Mouse (Mus musculus): ENCODE measurements around the gene Nars2. TPM values are rescaled to one million over a fixed set of nuclear protein-coding genes. Genes with fewer than 3 reads are reported as not detected.
A peak's percentile ranks its signal among the peaks of the same experiment; 100 is the strongest.

The Nars2 gene
- total RNA-seq, 2 experiments from 2014 or later = 17.1 to 17.3 TPM

- no peak for DNase-seq (ENCODE audit: extremely low spot score in 1 of 2, low spot score in 2 of 2)
- intact Hi-C loops (cut with DNase I) = no loop called here
Observed at GRCm38 (mm10) chr7:96959168-96959567, 7.9 kb downstream of the Nars2 start.

- intact Hi-C loops (cut with DNase I) = no loop called here
Observed at GRCm38 (mm10) chr7:96967188-96967587, 15.9 kb downstream of the Nars2 start.

DNA sequence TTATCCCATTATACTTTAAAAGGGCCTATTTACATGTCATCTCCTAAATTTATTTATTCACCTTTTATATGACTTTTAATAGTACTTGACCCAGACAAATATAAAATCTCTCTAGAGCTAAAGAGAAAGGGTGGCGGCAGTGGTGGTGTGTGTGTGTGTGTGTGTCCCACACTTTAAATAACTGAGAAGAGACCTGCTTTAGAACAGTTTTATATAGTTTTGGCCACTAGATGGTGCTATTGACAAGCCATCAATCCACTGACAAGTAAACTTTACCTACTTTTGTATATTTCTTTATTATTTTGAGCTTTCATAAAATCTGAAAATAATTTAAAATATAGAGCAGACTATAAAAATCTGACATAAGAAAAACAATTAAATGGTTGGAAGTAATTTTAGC, 19.1 kb downstream of the Nars2 start:
- peak in 1 of 2 experiments; percentile 52 for DNase-seq (ENCODE audit: extremely low spot score in 1 of 2, low spot score in 2 of 2)
- intact Hi-C loops (cut with DNase I) = loop anchor here (2.0 to 5.0 kb wide), 2 partner anchors 107 to 328 kb away; no protein-coding TSS in a partner anchor

More at GRCm38 (mm10) chr7:96967188-96967587, 15.9 kb downstream of the Nars2 start:
- no peak for DNase-seq (ENCODE audit: extremely low spot score in 1 of 2, low spot score in 2 of 2)

GRCm38 (mm10) chr7:96971027-96971996, 20.0 kb downstream of the Nars2 start:
- intact Hi-C loops (cut with DNase I) = loop anchor here (2.0 to 5.0 kb wide), 2 partner anchors 106 to 327 kb away; no protein-coding TSS in a partner anchor

GRCm38 (mm10) chr7:96972138-96972904, 21.0 kb downstream of the Nars2 start:
- no peak for DNase-seq (ENCODE audit: extremely low spot score in 1 of 2, low spot score in 2 of 2)
- intact Hi-C loops (cut with DNase I) = loop anchor here (5.0 kb wide), 1 partner anchor 105 kb away; no protein-coding TSS in a partner anchor

More at GRCm38 (mm10) chr7:96971027-96971996, 20.0 kb downstream of the Nars2 start:
- no peak for DNase-seq (ENCODE audit: extremely low spot score in 1 of 2, low spot score in 2 of 2)

GRCm38 (mm10) chr7:96975914-96976313, 24.6 kb downstream of the Nars2 start:
- intact Hi-C loops (cut with DNase I) = no loop called here
- no peak for DNase-seq (ENCODE audit: extremely low spot score in 1 of 2, low spot score in 2 of 2)

- intact Hi-C loops (cut with DNase I) = no loop called here
- DNase-seq (ENCODE audit: extremely low spot score in 1 of 2, low spot score in 2 of 2) = no peak
Observed at GRCm38 (mm10) chr7:96977209-96977608, 25.9 kb downstream of the Nars2 start.

DNA sequence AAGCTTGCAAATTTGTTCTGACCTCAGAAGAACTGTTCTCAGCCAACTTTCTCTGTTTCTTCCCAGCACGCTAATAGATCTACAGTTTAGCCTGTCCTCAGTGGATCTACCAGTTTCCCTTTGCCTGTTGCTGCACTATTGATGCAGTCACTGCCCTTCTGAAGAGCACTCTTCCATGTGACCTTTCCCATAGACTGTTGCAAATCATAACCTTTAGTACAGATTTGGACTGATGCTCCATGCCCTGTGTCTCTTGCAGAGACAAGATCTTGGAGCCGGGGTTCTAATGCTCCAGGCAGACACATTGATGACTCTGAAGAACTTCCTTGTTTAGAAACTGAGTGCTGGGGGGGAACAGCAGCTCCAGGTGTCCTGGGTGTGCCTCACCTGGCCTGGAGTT, 30.1 kb downstream of the Nars2 start:
- intact Hi-C loops (cut with DNase I) = no loop called here
- DNase-seq (ENCODE audit: extremely low spot score in 1 of 2, low spot score in 2 of 2) = no peak

- peak; percentile 21 to 58 for DNase-seq (ENCODE audit: extremely low spot score in 1 of 2, low spot score in 2 of 2)
- intact Hi-C loops (cut with DNase I) = no loop called here
Observed at GRCm38 (mm10) chr7:96983660-96984347, 32.5 kb downstream of the Nars2 start.

GRCm38 (mm10) chr7:96985798-96986197, 34.5 kb downstream of the Nars2 start:
- intact Hi-C loops (cut with DNase I) = no loop called here
- peak; percentile 31 to 62 for DNase-seq (ENCODE audit: extremely low spot score in 1 of 2, low spot score in 2 of 2)

DNA sequence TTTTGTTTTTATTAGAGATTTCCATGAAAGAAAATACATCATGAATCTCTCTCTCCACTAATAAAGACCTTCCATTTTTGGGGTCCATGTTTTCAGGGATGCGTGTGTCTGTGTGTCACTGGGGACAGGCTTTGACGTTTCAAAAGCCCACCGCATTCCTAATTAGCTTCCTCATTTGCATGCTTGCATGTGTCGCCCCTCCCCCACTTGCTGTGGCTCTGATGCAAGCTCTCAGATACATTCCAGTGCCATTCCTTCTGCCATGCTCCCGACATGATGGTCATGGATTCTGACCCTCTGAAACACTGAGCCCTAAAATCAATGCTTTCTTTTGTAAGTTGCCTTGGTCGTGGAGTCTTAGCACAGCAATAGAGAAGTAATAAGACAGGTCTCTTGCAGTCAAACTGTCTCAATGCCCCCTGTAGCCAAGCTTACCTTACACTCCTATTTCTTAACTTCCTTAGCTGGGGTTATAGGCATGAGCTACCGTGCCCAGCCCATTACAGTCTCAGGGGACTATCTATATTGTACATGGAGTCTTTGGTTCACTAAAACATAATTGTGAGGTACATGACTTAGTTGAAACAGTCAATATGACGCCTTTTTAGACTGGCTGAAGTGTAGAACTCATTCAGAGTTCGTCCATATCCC, 35.6 kb downstream of the Nars2 start:
- DNase-seq (ENCODE audit: extremely low spot score in 1 of 2, low spot score in 2 of 2) = peak in 1 of 2 experiments; percentile 41
- intact Hi-C loops (cut with DNase I) = no loop called here

GRCm38 (mm10) chr7:96987676-96988075, 36.4 kb downstream of the Nars2 start:
- intact Hi-C loops (cut with DNase I) = no loop called here
- peak in 1 of 2 experiments; percentile 47 for DNase-seq (ENCODE audit: extremely low spot score in 1 of 2, low spot score in 2 of 2)

DNA sequence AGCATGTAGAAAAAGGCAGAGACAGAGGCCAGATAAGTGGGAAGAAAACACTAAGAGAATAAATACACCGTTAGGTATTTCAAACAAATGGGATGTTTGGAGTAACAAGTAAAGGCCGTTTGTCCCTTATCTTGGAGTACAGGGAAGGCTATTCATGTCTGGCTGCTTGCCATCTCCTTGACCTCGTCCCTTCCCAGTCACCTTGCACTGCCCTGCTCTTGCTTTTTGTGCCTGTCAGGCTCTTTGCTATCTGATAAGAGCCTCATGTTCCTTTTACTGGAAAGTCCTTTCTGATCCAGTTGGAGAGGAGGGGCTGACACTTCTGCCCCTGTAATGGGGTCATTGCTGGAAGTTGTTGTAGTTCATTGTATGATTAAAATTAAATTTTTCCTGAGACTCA, 61.7 kb downstream of the Nars2 start:
- no peak for DNase-seq (ENCODE audit: extremely low spot score in 1 of 2, low spot score in 2 of 2)
- intact Hi-C loops (cut with DNase I) = no loop called here

GRCm38 (mm10) chr7:97018005-97018404, 66.7 kb downstream of the Nars2 start:
- intact Hi-C loops (cut with DNase I) = no loop called here
- DNase-seq (ENCODE audit: extremely low spot score in 1 of 2, low spot score in 2 of 2) = no peak

DNA sequence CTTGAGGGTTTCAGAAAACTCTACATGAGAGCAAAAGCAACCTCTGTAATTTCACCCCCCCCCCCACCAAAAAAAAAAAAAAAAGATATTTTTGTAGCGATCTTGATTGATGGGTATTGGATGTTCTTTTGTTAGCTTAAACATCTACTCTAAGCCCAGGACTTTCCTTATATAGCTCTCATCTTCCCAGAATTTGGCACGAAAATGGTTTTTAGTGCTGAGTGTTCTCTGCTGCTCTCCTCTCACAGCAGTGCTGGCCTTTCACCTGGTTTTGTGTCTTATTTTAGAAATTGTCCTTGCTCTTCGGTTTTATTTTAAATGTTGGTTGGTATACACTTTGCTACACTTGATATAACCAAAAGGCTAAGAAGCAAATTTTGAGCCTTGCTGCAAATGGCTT, 67.1 kb downstream of the Nars2 start:
- intact Hi-C loops (cut with DNase I) = no loop called here
- no peak for DNase-seq (ENCODE audit: extremely low spot score in 1 of 2, low spot score in 2 of 2)

DNA sequence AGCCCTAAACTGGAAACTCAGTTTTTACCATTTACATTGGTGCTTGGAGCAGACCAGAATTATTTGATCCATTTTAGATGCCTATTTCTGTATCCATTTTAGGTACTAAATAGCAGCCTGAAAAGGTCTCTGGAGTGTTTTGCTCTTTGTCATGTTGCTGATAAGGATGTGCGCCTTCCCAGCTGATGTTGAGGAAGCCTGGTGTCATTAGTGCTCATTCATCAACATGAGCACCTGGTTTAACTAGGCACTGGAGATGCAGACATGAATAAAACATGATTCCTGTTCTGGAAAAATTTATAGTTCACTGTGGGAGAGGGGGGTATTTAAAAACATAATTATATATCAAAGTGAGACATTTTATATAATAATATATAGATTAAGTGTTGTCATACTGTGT, 68.0 kb downstream of the Nars2 start:
- DNase-seq (ENCODE audit: extremely low spot score in 1 of 2, low spot score in 2 of 2) = no peak
- intact Hi-C loops (cut with DNase I) = no loop called here

GRCm38 (mm10) chr7:97026772-97027358, 75.6 kb downstream of the Nars2 start:
- intact Hi-C loops (cut with DNase I) = no loop called here
- no peak for DNase-seq (ENCODE audit: extremely low spot score in 1 of 2, low spot score in 2 of 2)

- DNase-seq (ENCODE audit: extremely low spot score in 1 of 2, low spot score in 2 of 2) = no peak
- intact Hi-C loops (cut with DNase I) = no loop called here
Observed at GRCm38 (mm10) chr7:97029151-97029550, 77.8 kb downstream of the Nars2 start.

Data from left cerebral cortex, postnatal 10 days (tissue).